Mouse (Mus musculus): ENCODE data around the gene Ssmem1. TPM values are rescaled to one million over a fixed set of nuclear protein-coding genes. Genes with fewer than 3 reads are reported as not detected.

Ssmem1 gene
- polyA plus RNA-seq, 1 experiment from 2014 or later = not detected

DNA sequence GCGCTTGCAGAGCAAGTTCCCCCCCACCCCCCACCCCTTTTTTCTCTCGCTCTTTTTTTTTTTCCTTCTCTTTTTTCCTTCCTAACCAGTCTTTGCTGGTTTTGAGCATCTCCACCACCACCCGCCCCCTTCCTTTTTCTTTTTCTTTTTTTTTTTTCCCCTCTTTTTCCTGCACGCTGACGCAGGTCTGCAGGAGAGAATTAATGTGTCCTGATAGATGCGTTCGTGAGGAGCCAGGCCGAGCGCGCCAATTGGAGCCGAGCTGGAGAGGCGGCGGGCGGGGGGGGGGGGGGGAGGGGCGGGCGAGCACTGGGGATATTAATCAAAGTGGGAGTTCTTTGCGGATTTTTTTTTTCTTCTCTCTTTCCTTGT lies 37.6 kb downstream of the Ssmem1 start:
- Histone ChIP-seq H3K9me3 (no peaks in the 10 kb centered on the region), H3K36me3 (no peaks in the 10 kb centered on the region), H3K4me2 (replicated peaks) (peak overlapping the region; percentile 54), H3K4me3 (replicated peaks) (peak overlapping the region; percentile 24), H3K4me1 (replicated peaks) (peaks cover 64% of the 10 kb centered on the region), H3K27me3 (no peaks in the 10 kb centered on the region), H3K9ac (replicated peaks) (peak overlapping the region; percentile 63), H3K27ac (peak overlapping the region; percentile 92)
- peak; percentile 47; the same call in 1 of the 2 replicates for ATAC-seq
- under 1% methylated on average over 16 of the region's 17 CpGs for WGBS

DNA sequence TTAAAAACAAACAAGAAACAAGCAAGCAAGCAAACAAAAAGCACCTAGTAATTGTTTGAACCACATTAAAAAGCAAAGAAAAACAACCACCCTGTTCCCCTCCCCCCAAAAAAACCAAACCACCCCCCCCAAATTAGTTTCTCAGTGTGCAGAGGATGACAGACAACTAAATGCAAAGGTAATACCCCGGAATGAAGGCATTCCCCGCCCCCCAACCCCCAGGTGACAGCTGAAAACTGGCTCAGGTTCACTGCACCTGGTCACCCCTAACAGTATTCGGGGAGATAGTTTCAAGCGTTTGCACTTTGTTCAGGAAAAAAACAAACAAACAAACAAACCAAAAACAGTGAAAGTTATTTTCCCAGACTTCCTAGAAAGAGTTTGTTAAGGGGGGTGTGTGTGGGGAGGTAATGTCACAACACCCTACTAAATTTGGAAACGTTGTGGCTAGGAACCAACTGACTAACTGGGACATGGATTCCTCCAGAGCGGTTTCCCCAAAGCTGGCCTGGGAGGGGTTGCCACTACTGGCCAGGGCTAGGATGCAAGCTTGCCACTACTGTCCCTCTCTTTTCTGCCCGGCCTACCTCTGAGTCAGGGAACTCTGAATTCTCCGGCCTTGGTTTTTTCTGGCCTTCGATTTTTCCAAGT lies 38.1 kb downstream of the Ssmem1 start:
- Histone ChIP-seq H3K4me3 (replicated peaks) (no peak overlapping the region), H3K27ac (peak overlapping the region; percentile 65), H3K27me3 (no peaks in the 10 kb centered on the region), H3K9me3 (no peaks in the 10 kb centered on the region), H3K4me2 (replicated peaks) (peak overlapping the region; percentile 54), H3K36me3 (no peaks in the 10 kb centered on the region), H3K9ac (replicated peaks) (no peak overlapping the region), H3K4me1 (replicated peaks) (peaks cover 69% of the 10 kb centered on the region)
- ATAC-seq = no peak
- WGBS = 12% methylated on average over 9 of the region's 9 CpGs

DNA sequence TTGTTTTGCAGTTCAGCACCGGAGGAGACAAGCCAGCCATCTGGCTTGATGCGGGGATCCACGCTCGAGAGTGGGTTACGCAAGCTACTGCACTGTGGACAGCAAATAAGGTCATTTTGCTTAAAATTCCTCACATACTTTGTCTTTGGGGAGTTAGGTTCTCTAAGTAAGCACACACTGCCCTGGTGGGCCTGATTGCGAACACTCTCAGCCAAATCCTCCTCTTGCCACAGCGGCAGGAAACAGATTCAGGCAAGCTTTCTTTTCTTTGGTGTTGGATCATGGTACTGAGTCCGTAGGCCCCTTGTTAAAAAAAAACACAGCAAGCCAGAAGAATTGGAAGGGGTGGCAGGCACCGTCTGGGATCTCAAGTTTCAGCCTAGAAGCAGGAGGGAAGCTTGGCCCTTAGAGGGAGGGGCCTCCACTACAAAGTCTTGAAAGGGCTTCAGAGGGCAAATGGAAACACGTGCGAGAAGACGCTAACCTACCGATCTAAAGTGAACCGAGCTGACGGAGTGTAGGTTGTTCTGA lies 39.6 kb downstream of the Ssmem1 start:
- Histone ChIP-seq H3K4me2 (replicated peaks) (0 out of 2 replicates have a peak overlapping the region, but pooled peaks have one; percentile 9), H3K9ac (replicated peaks) (no peak overlapping the region), H3K27me3 (no peaks in the 10 kb centered on the region), H3K4me1 (replicated peaks) (peaks cover 70% of the 10 kb centered on the region), H3K27ac (peak overlapping the region; percentile 85), H3K36me3 (no peaks in the 10 kb centered on the region), H3K4me3 (replicated peaks) (no peak overlapping the region), H3K9me3 (no peaks in the 10 kb centered on the region)
- 9% methylated on average over 15 of the region's 15 CpGs for WGBS
- ATAC-seq = no peak

DNA sequence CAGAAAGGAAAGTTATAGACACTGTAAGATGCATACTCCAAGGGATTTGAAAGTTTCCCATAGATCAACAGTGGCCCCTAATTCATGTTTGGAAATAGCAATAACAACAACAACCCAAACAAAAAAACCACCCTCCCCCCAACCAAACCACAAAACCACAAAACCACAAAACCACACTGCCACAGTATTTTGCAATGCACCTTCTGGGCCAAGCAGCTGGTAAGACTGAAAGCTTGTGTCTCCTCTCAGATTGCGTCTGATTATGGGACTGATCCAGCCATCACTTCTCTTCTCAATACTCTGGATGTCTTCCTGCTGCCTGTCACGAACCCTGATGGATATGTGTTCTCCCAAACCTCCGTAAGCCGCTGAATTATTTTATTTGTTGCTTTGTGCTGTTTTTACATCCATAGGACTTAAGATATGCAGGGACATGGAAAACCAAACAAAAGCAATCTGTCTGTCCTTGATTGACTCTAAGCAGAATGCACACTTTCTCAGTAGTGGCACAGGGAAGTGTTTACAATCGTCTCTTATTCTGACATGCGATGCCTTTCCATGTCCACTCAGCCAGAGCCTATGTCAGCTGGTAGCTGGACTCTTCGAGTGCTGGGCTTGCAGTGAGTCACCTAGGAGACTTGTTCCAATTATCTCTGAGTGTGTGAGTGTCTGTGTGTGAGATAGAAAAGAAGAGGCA lies 41.0 kb downstream of the Ssmem1 start:
- 52% methylated on average over 7 of the region's 7 CpGs for WGBS
- Histone ChIP-seq H3K9me3 (no peaks in the 10 kb centered on the region), H3K4me2 (replicated peaks) (no peak overlapping the region), H3K4me1 (replicated peaks) (peaks cover 64% of the 10 kb centered on the region), H3K4me3 (replicated peaks) (no peak overlapping the region), H3K27me3 (no peaks in the 10 kb centered on the region), H3K27ac (peak overlapping the region; percentile 93), H3K36me3 (no peaks in the 10 kb centered on the region), H3K9ac (replicated peaks) (no peak overlapping the region)
- ATAC-seq = no peak

- Histone ChIP-seq H3K9me3 (no peaks in the 10 kb centered on the region), H3K27me3 (no peaks in the 10 kb centered on the region), H3K36me3 (no peaks in the 10 kb centered on the region), H3K4me2 (replicated peaks) (no peak overlapping the region), H3K4me1 (replicated peaks) (peaks cover 59% of the 10 kb centered on the region), H3K9ac (replicated peaks) (no peak overlapping the region), H3K4me3 (replicated peaks) (no peak overlapping the region), H3K27ac (peak overlapping the region; percentile 93)
- no peak for ATAC-seq
Measured at GRCm38 (mm10) chr6:30551193-30551515, 41.5 kb downstream of the Ssmem1 start.

DNA sequence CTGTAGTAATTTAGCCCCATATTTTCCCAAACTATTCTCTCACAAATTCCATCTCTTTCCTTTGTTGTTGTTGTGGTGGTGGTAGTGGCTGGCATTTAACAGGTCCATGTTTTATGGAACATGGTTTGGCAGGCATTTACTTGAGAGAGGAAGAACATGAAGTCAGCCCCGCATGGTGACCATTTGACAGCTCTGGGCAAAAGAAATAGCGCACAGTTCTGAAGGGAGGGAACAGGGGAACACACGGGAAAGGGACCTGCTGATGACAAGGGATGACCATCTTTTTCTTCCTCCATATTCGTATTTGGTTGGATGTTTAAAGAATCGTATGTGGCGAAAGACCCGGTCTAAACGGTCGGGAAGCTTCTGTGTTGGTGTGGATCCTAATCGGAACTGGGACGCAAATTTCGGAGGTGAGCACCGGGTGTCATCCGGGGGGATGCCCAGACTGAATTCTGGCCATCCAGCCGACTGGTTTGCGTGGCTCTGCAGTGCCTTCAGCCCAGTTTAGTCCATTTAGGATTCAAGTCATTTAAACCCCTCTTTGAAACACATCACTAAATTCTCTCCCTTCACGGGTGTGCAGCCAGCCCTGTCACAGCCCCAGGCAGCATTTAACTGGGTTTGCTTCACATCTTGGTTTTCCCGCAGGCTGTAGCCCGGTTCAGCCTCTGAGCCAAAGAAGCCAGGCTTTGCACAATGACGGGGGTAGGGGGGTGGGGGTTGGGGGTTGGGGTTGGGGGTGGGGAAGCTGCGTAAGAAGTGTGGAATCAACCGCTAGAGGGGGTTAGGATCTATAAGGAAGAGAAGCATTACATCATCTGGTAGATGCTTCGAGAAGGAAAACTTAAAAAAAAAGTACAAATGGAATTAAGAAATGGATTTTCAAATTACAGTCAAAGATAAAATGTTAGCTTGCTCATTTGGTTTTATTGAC lies 42.3 kb downstream of the Ssmem1 start:
- Histone ChIP-seq H3K36me3 (no peaks in the 10 kb centered on the region), H3K27me3 (no peaks in the 10 kb centered on the region), H3K9me3 (no peaks in the 10 kb centered on the region), H3K4me1 (replicated peaks) (peaks cover 52% of the 10 kb centered on the region), H3K9ac (replicated peaks) (peak overlapping the region; percentile 64), H3K4me3 (replicated peaks) (peak overlapping the region; percentile 24), H3K4me2 (replicated peaks) (peak overlapping the region; percentile 52), H3K27ac (peak overlapping the region; percentile 93)
- WGBS = 13% methylated on average over 23 of the region's 23 CpGs
- ATAC-seq = peak; percentile 80

- Histone ChIP-seq H3K9me3 (no peaks in the 10 kb centered on the region), H3K27me3 (no peaks in the 10 kb centered on the region), H3K27ac (peak overlapping the region; percentile 93), H3K36me3 (no peaks in the 10 kb centered on the region), H3K9ac (replicated peaks) (no peak overlapping the region), H3K4me3 (replicated peaks) (no peak overlapping the region), H3K4me1 (replicated peaks) (peaks cover 48% of the 10 kb centered on the region), H3K4me2 (replicated peaks) (no peak overlapping the region)
- 48% methylated on average over 6 of the region's 6 CpGs for WGBS
- no peak for ATAC-seq
Measured at GRCm38 (mm10) chr6:30552628-30553027, 43.0 kb downstream of the Ssmem1 start.

GRCm38 (mm10) chr6:30553381-30554010 lies 43.8 kb downstream of the Ssmem1 start:
- no peak overlapping the region for H3K4me3 ChIP-seq (replicated peaks)
- H3K36me3 ChIP-seq = no peaks in the 10 kb centered on the region
- no peak overlapping the region for H3K9ac ChIP-seq (replicated peaks)
- no peak for ATAC-seq
- WGBS = 76% methylated on average over 7 of the region's 7 CpGs
- no peak overlapping the region for H3K4me2 ChIP-seq (replicated peaks)
- no peaks in the 10 kb centered on the region for H3K27me3 ChIP-seq
- 0 out of 2 replicates have a peak overlapping the region, but pooled peaks have one; percentile 14 for H3K27ac ChIP-seq
- no peaks in the 10 kb centered on the region for H3K9me3 ChIP-seq
- H3K4me1 ChIP-seq (replicated peaks) = peaks cover 39% of the 10 kb centered on the region

GRCm38 (mm10) chr6:30554092-30554491 lies 44.4 kb downstream of the Ssmem1 start:
- Histone ChIP-seq H3K9me3 (no peaks in the 10 kb centered on the region), H3K9ac (replicated peaks) (no peak overlapping the region), H3K27me3 (no peaks in the 10 kb centered on the region), H3K4me1 (replicated peaks) (peaks cover 34% of the 10 kb centered on the region), H3K4me2 (replicated peaks) (no peak overlapping the region), H3K27ac (no peak overlapping the region), H3K4me3 (replicated peaks) (no peak overlapping the region), H3K36me3 (no peaks in the 10 kb centered on the region)
- no peak for ATAC-seq
- WGBS = 92% methylated on average over 5 of the region's 5 CpGs

GRCm38 (mm10) chr6:30554621-30555170 lies 45.0 kb downstream of the Ssmem1 start:
- 95% methylated on average over 5 of the region's 5 CpGs for WGBS
- ATAC-seq = no peak
- no peaks in the 10 kb centered on the region for H3K36me3 ChIP-seq
- H3K27me3 ChIP-seq = no peaks in the 10 kb centered on the region
- no peak overlapping the region for H3K4me3 ChIP-seq (replicated peaks)
- H3K9me3 ChIP-seq = no peaks in the 10 kb centered on the region
- no peak overlapping the region for H3K9ac ChIP-seq (replicated peaks)
- no peak overlapping the region for H3K27ac ChIP-seq
- H3K4me2 ChIP-seq (replicated peaks) = no peak overlapping the region
- peaks cover 28% of the 10 kb centered on the region for H3K4me1 ChIP-seq (replicated peaks)

DNA sequence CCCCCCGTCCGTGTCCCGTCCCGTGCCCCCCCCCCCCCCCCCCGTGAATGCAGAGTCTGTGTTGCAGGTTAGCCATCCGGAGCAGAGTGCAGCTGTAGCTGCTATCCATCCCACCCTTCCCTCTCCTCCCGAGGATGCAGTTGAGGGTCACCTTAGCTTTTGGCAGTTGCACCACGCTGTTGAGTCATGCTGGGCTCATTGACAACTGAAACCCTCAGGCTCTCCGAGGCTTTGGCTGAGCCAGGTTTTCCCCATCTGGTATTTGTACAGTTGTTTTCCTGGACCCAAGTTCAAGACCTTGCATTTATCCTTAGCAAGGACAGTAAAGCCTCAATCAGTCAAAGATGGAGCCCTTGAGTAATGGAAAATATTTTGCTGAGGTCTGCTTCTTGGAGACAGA lies 46.4 kb downstream of the Ssmem1 start:
- ATAC-seq = no peak
- Histone ChIP-seq H3K27ac (no peak overlapping the region), H3K4me1 (replicated peaks) (peaks cover 26% of the 10 kb centered on the region), H3K4me2 (replicated peaks) (no peak overlapping the region), H3K9me3 (no peaks in the 10 kb centered on the region), H3K36me3 (no peaks in the 10 kb centered on the region), H3K4me3 (replicated peaks) (no peak overlapping the region), H3K9ac (replicated peaks) (no peak overlapping the region), H3K27me3 (no peaks in the 10 kb centered on the region)
- WGBS = 18% methylated on average over 4 of the region's 9 CpGs

Data from midbrain, embryonic 13.5 days (tissue).